Mouse (Mus musculus) embryonic facial prominence, embryonic 13.5 days (tissue): ENCODE results near the gene Snx10. TPM values are rescaled to one million over a fixed set of nuclear protein-coding genes. Genes with fewer than 3 reads are reported as not detected.

ENCODE experiments used
- ATAC-seq: fragments of 200-750 bp; cut with Nextera tagmentation; 2 replicates; pipeline ENCODE4 v1.8.0; 2017; ENCODE audit warnings: low read depth; ENCODE audit not compliant: insufficient number of reproducible peaks, insufficient read depth, low FRiP score, low TSS enrichment
- H3K27ac ChIP-seq: fragments of 300-500 bp; sonication (generic); 2 replicates; pipeline ENCODE4 v1.5.1; 2015; ENCODE audit warnings: moderate library complexity, mild to moderate bottlenecking, inconsistent platforms
- H3K27me3 ChIP-seq: fragments of 300-500 bp; sonication (generic); 2 replicates; pipeline ENCODE4 v1.6.1; 2015; ENCODE audit warnings: mild to moderate bottlenecking, inconsistent platforms
- H3K36me3 ChIP-seq: fragments of 300-500 bp; sonication (generic); 2 replicates; pipeline ENCODE4 v1.6.1; 2015; ENCODE audit warnings: mild to moderate bottlenecking, inconsistent platforms
- H3K4me1 ChIP-seq: fragments of 300-500 bp; sonication (generic); 2 replicates; pipeline ENCODE4 v1.6.1; 2015; ENCODE audit warnings: inconsistent platforms
- H3K4me2 ChIP-seq: fragments of 300-500 bp; sonication (generic); 2 replicates; pipeline ENCODE4 v1.6.1; 2015; ENCODE audit warnings: moderate library complexity, mild to moderate bottlenecking, inconsistent platforms
- H3K4me3 ChIP-seq: fragments of 300-500 bp; sonication (generic); 2 replicates; pipeline ENCODE4 v1.5.1; 2015; ENCODE audit warnings: mild to moderate bottlenecking, inconsistent platforms
- H3K9ac ChIP-seq: fragments of 300-500 bp; sonication (generic); 2 replicates; pipeline ENCODE4 v1.6.1; 2015; ENCODE audit warnings: mild to moderate bottlenecking, inconsistent platforms
- H3K9me3 ChIP-seq: fragments of 300-500 bp; sonication (generic); 2 replicates; pipeline ENCODE4 v1.6.1; 2016; ENCODE audit warnings: inconsistent platforms
- WGBS: fragments of 180-500 bp; shearing (Covaris S2); methylation state at CpG from one replicate; pipeline ENCODE4 v1.1.7; 2015; ENCODE audit warnings: mixed read lengths; 5-methylcytosine and 5-hydroxymethylcytosine counted together
- polyA plus RNA-seq: library from polyadenylated mRNA; unstranded; fragments of >200 nt; fragmentation: Nextera tagmentation; extraction: Ambion mirVana; gene quantifications from 2 replicates; pipeline ENCODE4 v1.2.1, GENCODE M21; 2015

The Snx10 gene
- polyA plus RNA-seq, 1 experiment from 2014 or later: 13.0 TPM

DNA sequence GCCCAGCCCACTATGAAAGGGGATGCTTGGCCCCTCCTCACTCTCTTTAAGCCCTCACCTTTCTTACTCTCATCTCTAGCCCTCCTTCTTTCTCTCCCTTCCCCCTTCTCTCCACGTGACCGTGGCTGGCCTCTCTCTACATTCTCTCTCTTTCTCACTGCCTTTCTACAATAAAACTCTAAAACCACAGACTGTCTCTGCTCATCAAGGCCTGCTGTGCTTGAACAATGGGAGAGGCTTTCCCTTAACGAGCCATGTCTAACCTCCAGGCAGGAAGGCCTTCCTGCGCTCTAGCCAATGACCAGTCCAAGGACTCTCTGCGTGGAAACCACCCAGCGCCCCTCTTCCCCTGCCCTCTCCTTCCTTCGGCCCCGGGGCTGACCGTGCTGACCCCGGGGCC lies 11.9 kb downstream of the Snx10 start:
- Histone ChIP-seq H3K4me3 (no peak overlapping the region), H3K9me3 (no peaks in the 10 kb centered on the region), H3K36me3 (no peaks in the 10 kb centered on the region), H3K4me1 (no peaks in the 10 kb centered on the region), H3K4me2 (no peak overlapping the region), H3K27me3 (no peaks in the 10 kb centered on the region), H3K9ac (no peak overlapping the region), H3K27ac (no peak overlapping the region)
- WGBS: 74% methylated on average over 10 of the region's 10 CpGs
- no peak for ATAC-seq

DNA sequence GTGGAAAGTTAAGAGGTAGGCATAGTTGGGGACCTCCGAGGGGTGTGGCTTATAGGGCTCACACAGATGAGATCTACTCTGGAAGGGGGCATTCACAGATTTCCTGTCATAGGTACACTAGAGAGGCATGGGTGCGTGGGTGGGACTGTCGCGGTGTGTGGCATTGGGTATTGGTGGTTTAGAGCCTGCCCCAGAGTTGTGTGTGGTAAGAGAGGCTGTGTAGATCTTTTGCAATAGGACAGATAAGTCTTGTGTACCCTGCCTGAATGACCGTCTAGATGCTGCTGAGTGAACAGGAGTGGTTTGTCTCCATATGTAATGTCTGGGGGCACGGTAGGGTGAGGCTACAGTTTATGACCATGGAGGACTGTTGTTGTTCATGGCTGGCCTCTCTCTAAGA lies 16.8 kb downstream of the Snx10 start:
- H3K4me3 ChIP-seq: no peak overlapping the region
- H3K9me3 ChIP-seq: no peaks in the 10 kb centered on the region
- 90% methylated on average over 6 of the region's 6 CpGs for WGBS
- H3K9ac ChIP-seq: no peak overlapping the region
- no peak for ATAC-seq
- H3K4me2 ChIP-seq: no peak overlapping the region
- H3K4me1 ChIP-seq: peaks cover 16% of the 10 kb centered on the region
- no peaks in the 10 kb centered on the region for H3K36me3 ChIP-seq
- no peaks in the 10 kb centered on the region for H3K27me3 ChIP-seq
- no peak overlapping the region for H3K27ac ChIP-seq

DNA sequence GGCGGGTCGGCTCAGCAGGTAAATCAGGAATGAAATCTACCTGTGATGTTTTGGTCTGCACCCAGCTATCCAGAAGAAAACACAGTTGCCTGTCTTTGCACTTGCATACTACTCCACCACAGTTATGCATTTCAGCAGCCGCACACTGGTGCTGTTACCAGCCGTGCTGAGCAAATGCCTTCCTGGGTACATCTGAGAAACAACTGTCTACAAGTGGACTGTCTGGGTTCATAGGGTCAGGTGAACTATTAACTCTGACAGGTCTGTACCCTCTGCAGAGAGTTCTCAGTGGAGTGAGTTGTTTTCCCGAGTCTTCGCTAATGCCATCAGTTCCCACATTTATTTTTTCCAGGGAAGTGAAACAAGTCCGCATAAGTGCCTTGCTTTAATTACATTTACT lies 17.7 kb downstream of the Snx10 start:
- Histone ChIP-seq H3K27me3 (no peaks in the 10 kb centered on the region), H3K27ac (no peak overlapping the region), H3K36me3 (no peaks in the 10 kb centered on the region), H3K4me2 (no peak overlapping the region), H3K9me3 (no peaks in the 10 kb centered on the region), H3K4me1 (peaks cover 16% of the 10 kb centered on the region), H3K4me3 (no peak overlapping the region), H3K9ac (no peak overlapping the region)
- 79% methylated on average over 7 of the region's 7 CpGs for WGBS
- no peak for ATAC-seq

DNA sequence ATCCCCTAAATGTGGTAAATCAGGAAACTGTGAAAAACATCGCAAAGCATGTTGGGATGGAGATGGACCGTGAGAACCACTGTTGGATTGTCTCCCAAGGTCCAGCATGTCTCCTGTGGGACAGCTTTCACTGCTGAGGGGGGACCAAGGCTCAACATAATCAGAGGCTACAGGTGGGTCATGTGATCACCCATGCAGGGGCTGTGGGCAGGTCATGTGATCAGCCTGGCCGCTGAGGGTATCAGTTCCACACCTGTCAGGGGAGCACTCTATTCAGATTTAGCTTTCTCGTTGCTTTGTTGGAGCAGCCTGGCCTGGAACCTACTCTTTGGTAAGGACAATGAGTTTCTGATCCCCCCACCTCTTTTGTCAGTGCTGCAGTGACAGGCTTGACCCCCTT lies 18.4 kb downstream of the Snx10 start:
- Histone ChIP-seq H3K9ac (no peak overlapping the region), H3K4me1 (peaks cover 16% of the 10 kb centered on the region), H3K27ac (no peak overlapping the region), H3K9me3 (no peaks in the 10 kb centered on the region), H3K4me3 (no peak overlapping the region), H3K4me2 (no peak overlapping the region), H3K36me3 (no peaks in the 10 kb centered on the region), H3K27me3 (no peaks in the 10 kb centered on the region)
- ATAC-seq: no peak
- 84% methylated on average over 4 of the region's 4 CpGs for WGBS

GRCm38 (mm10) chr6:51543639-51544117 lies 20.0 kb downstream of the Snx10 start:
- no peaks in the 10 kb centered on the region for H3K27me3 ChIP-seq
- no peak overlapping the region for H3K27ac ChIP-seq
- H3K36me3 ChIP-seq: no peaks in the 10 kb centered on the region
- WGBS: 66% methylated on average over 6 of the region's 6 CpGs
- H3K4me1 ChIP-seq: peaks cover 17% of the 10 kb centered on the region
- H3K4me3 ChIP-seq: no peak overlapping the region
- ATAC-seq: no peak
- H3K9ac ChIP-seq: no peak overlapping the region
- H3K4me2 ChIP-seq: no peak overlapping the region
- H3K9me3 ChIP-seq: no peaks in the 10 kb centered on the region

GRCm38 (mm10) chr6:51544118-51544681 lies 20.5 kb downstream of the Snx10 start:
- Histone ChIP-seq H3K4me3 (no peak overlapping the region), H3K27me3 (no peaks in the 10 kb centered on the region), H3K4me1 (peaks cover 21% of the 10 kb centered on the region), H3K4me2 (0 out of 2 replicates have a peak overlapping the region, but pooled peaks have one; percentile 2), H3K9ac (no peak overlapping the region), H3K36me3 (no peaks in the 10 kb centered on the region), H3K9me3 (no peaks in the 10 kb centered on the region), H3K27ac (no peak overlapping the region)
- 30% methylated on average over 7 of the region's 7 CpGs for WGBS
- ATAC-seq: no peak

DNA sequence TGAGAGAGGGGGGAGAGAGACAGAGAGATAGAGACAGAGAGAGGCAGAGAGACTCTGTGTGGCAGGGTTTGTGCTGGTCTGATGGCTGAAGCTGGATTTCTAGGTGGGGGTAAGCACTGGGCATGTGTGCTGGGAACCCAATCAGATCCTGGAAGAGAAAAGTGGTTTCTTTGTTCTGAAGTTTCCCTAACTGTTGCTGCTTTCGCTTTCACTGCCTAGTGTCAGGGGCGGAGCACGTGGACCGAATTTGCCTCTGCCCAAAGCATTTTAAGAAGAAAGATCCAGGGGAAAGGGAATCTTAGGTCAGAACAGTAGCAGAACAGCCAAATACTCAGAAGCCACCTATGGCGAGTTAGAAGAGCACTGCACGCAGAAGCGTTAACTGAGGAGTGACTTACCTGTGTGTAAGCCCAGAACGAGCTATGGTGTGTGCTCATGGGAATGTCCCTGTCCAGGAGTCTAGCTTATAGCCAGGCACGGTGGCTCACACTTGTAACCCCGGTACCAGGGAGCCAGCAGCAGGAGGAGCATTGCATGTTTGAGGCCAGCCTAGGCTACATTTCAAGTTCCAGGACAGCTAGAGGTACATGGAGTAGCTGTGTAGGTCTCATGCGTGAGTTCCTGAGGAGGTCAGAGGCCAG lies 21.6 kb downstream of the Snx10 start:
- no peak overlapping the region for H3K9ac ChIP-seq
- ATAC-seq: no peak
- H3K4me2 ChIP-seq: 0 out of 2 replicates have a peak overlapping the region, but pooled peaks have one; percentile 21
- H3K27me3 ChIP-seq: no peaks in the 10 kb centered on the region
- WGBS: 57% methylated on average over 11 of the region's 11 CpGs
- H3K4me1 ChIP-seq: peaks cover 21% of the 10 kb centered on the region
- H3K27ac ChIP-seq: no peak overlapping the region
- H3K4me3 ChIP-seq: no peak overlapping the region
- no peaks in the 10 kb centered on the region for H3K36me3 ChIP-seq
- no peaks in the 10 kb centered on the region for H3K9me3 ChIP-seq

GRCm38 (mm10) chr6:51546085-51546484 lies 22.4 kb downstream of the Snx10 start:
- Histone ChIP-seq H3K36me3 (no peaks in the 10 kb centered on the region), H3K27me3 (no peaks in the 10 kb centered on the region), H3K4me1 (peaks cover 21% of the 10 kb centered on the region), H3K9ac (no peak overlapping the region), H3K9me3 (no peaks in the 10 kb centered on the region), H3K4me3 (no peak overlapping the region), H3K27ac (no peak overlapping the region), H3K4me2 (no peak overlapping the region)
- no peak for ATAC-seq
- WGBS: 87% methylated on average over 2 of the region's 2 CpGs

- H3K27ac ChIP-seq: no peak overlapping the region
- no peak overlapping the region for H3K4me2 ChIP-seq
- no peak overlapping the region for H3K4me3 ChIP-seq
- H3K27me3 ChIP-seq: no peaks in the 10 kb centered on the region
- H3K36me3 ChIP-seq: no peaks in the 10 kb centered on the region
- no peaks in the 10 kb centered on the region for H3K9me3 ChIP-seq
- H3K4me1 ChIP-seq: peaks cover 18% of the 10 kb centered on the region
- H3K9ac ChIP-seq: no peak overlapping the region
- 56% methylated on average over 5 of the region's 5 CpGs for WGBS
- no peak for ATAC-seq
Observed at GRCm38 (mm10) chr6:51548757-51549156, 25.1 kb downstream of the Snx10 start.

DNA sequence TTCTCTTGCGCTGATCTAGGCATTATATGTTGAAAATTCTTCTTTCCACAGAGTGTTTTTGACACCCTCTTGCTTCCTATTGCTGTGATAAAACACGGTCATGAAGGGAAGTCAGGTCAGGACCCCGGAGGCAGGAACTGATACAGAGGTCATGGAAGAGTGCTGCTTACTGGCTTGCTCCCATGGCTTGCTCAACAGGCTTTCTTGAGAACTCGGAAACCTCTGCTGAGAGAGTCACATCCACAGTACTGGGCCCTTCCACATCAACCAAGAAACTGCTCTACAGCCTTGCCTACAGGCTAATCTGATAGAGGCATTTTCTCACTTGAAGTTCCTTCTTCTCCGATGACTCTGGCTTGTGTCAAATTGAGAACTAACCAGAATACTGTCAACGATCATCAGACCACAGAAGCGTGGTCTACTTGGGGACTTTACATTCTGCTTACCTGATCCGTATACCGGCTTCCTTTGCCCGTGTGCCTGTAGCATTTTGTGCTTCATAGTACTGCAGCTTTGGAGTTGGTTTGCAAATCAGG lies 27.6 kb downstream of the Snx10 start:
- Histone ChIP-seq H3K4me2 (no peak overlapping the region), H3K27me3 (no peaks in the 10 kb centered on the region), H3K9ac (no peak overlapping the region), H3K36me3 (no peaks in the 10 kb centered on the region), H3K27ac (no peak overlapping the region), H3K9me3 (no peaks in the 10 kb centered on the region), H3K4me1 (0 out of 2 replicates have a peak, but pooled peaks cover 5% of the 10 kb centered on the region), H3K4me3 (no peak overlapping the region)
- no peak for ATAC-seq
- WGBS: 90% methylated on average over 10 of the region's 10 CpGs

- ATAC-seq: no peak
- no peaks in the 10 kb centered on the region for H3K27me3 ChIP-seq
- WGBS: 92% methylated on average over 7 of the region's 7 CpGs
- no peak overlapping the region for H3K9ac ChIP-seq
- H3K9me3 ChIP-seq: no peaks in the 10 kb centered on the region
- H3K4me2 ChIP-seq: no peak overlapping the region
- H3K4me3 ChIP-seq: no peak overlapping the region
- H3K36me3 ChIP-seq: no peaks in the 10 kb centered on the region
- H3K4me1 ChIP-seq: no peaks in the 10 kb centered on the region
- H3K27ac ChIP-seq: no peak overlapping the region
Observed at GRCm38 (mm10) chr6:51556562-51556961, 32.9 kb downstream of the Snx10 start.

- no peak for ATAC-seq
- 92% methylated on average over 7 of the region's 7 CpGs for WGBS
- H3K27me3 ChIP-seq: no peaks in the 10 kb centered on the region
- no peaks in the 10 kb centered on the region for H3K4me1 ChIP-seq
- no peak overlapping the region for H3K9ac ChIP-seq
- no peak overlapping the region for H3K4me2 ChIP-seq
- no peaks in the 10 kb centered on the region for H3K36me3 ChIP-seq
- no peaks in the 10 kb centered on the region for H3K9me3 ChIP-seq
- no peak overlapping the region for H3K27ac ChIP-seq
- no peak overlapping the region for H3K4me3 ChIP-seq
Observed at GRCm38 (mm10) chr6:51558311-51558710, 34.6 kb downstream of the Snx10 start.
